Mouse (Mus musculus) liver, embryonic 14.5 days (tissue): ENCODE measurements around the gene Lrrc43. TPM values are rescaled to one million over a fixed set of nuclear protein-coding genes. Genes with fewer than 3 reads are reported as not detected.
"Not testable (repeated sequence)": the region's sequence is repeated elsewhere in the genome, so short reads cannot be mapped to it uniquely, and the experiment has no call there.

ENCODE experiments used
- ATAC-seq: fragments of 200-750 bp; cut with Nextera tagmentation; 2 replicates; pipeline ENCODE4 v1.8.0; 2017; ENCODE audit warnings: moderate number of reproducible peaks, mild to moderate bottlenecking, moderate library complexity; ENCODE audit not compliant: insufficient read depth
- DNase-seq, 3 experiments: peaks; one replicate each; pipeline ENCODE4 v3.0.0-alpha.2; 2012 to 2013; ENCODE audit warnings: low read depth in 3 of 3, low spot score in 3 of 3
- H3K27ac ChIP-seq: fragments of 300-500 bp; sonication (generic); 2 replicates; pipeline ENCODE4 v1.5.1; 2014; ENCODE audit warnings: moderate library complexity, mild to moderate bottlenecking, control low read depth, inconsistent platforms
- H3K27me3 ChIP-seq: fragments of 300-500 bp; sonication (generic); 2 replicates; pipeline ENCODE4 v1.6.1; 2014; ENCODE audit warnings: mild to moderate bottlenecking, low read length, moderate library complexity; ENCODE audit not compliant: control insufficient read depth, insufficient read depth
- H3K36me3 ChIP-seq: fragments of 300-500 bp; sonication (generic); replicated peaks from 2 replicates; pipeline ENCODE4 v1.6.1; 2014; ENCODE audit warnings: low read depth; ENCODE audit not compliant: control insufficient read depth, insufficient read depth
- H3K4me1 ChIP-seq, 2 experiments: fragments of 200-500 bp in 1 of 2; fragments of 300-500 bp in 1 of 2; sonication (generic) in 1 of 2; replicated peaks; 2 replicates each; pipeline ENCODE4 v1.6.1; 2012 to 2014; ENCODE audit warnings: antibody characterized with exemption in 1 of 2, inconsistent platforms in 1 of 2, low read length in 1 of 2; ENCODE audit not compliant: control insufficient read depth in 2 of 2, insufficient read depth in 2 of 2
- H3K4me2 ChIP-seq: fragments of 300-500 bp; sonication (generic); 2 replicates; pipeline ENCODE4 v1.6.1; 2014; ENCODE audit warnings: low read depth, mild to moderate bottlenecking, control low read depth, moderate library complexity
- H3K4me3 ChIP-seq, 2 experiments: fragments of 200-500 bp in 1 of 2; fragments of 300-500 bp in 1 of 2; sonication (generic) in 1 of 2; 2 replicates each; pipeline ENCODE4 v1.5.1; 2012 to 2014; ENCODE audit warnings: low read depth in 2 of 2, low read length in 2 of 2, mild to moderate bottlenecking in 2 of 2, control low read depth in 1 of 2, inconsistent platforms in 1 of 2, moderate library complexity in 1 of 2; ENCODE audit not compliant: insufficient read depth in 1 of 2
- H3K9ac ChIP-seq: fragments of 300-500 bp; sonication (generic); replicated peaks from 2 replicates; pipeline ENCODE4 v1.6.1; 2014; ENCODE audit warnings: mild to moderate bottlenecking, control low read depth, moderate library complexity
- H3K9me3 ChIP-seq: fragments of 300-500 bp; sonication (generic); 2 replicates; pipeline ENCODE4 v1.6.1; 2016; ENCODE audit warnings: low read length, mixed read lengths; ENCODE audit not compliant: control insufficient read depth
- CTCF ChIP-seq: IDR thresholded peaks from 2 replicates; pipeline ENCODE4 v1.5.1; 2016; ENCODE audit warnings: antibody characterized with exemption, low read depth, control low read depth
- EP300 ChIP-seq: IDR thresholded peaks from 2 replicates; pipeline ENCODE4 v1.6.1; 2016; ENCODE audit warnings: antibody characterized with exemption, low read depth
- WGBS: fragments of 180-500 bp; shearing (Covaris S2); extraction: QIAGEN DNeasy Blood & Tissue Kit; methylation state at CpG from one replicate; pipeline ENCODE4 v1.1.7; 2014; ENCODE audit not compliant: insufficient replicate concordance; 5-methylcytosine and 5-hydroxymethylcytosine counted together
- polyA plus RNA-seq, 2 experiments: library from polyadenylated mRNA; depleted of rRNA in 1 of 2; stranded (reverse) in 1 of 2; unstranded in 1 of 2; fragments of >200 nt; fragmentation: Nextera tagmentation in 1 of 2; extraction: Ambion mirVana in 1 of 2; gene quantifications; 2 replicates each; pipeline versions ENCODE4 v1.2.1 to v1.2.3; 2012 to 2014

Lrrc43 gene
- polyA plus RNA-seq, 2 experiments, result not detected

DNA sequence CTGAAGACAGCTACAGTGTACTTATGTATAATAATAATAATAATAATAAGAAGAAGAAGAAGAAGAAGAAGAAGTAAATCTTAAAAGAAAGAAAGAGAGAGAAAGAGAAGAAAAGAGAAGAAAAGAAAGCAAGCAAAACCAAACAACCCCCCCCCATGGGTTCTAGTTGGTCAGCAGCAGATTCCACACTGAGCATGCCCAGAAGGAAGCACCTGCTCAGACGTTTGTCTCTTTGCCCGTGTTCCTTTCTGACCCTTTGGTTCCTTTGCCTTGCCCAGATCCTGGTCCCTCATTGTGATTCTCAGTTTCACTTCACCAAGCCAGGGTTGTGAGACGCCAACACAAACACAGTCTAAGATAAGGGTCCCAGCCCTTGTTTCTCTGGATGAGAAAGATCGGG is 12.9 kb downstream of the Lrrc43 start:
- WGBS, result 43% methylated on average over 4 of the region's 4 CpGs
- no peak overlapping the region for H3K4me2 ChIP-seq
- no peaks in the 10 kb centered on the region for H3K9me3 ChIP-seq
- no peak overlapping the region for H3K27ac ChIP-seq
- ATAC-seq (no peak), DNase-seq (no peak)
- peaks cover 6% of the 10 kb centered on the region for H3K27me3 ChIP-seq
- H3K36me3 ChIP-seq, result no peaks in the 10 kb centered on the region
- no peak overlapping the region for H3K4me3 ChIP-seq
- peaks cover 0 to 2% of the 10 kb centered on the region in 2 experiments; a peak in 2 of 4 replicates for H3K4me1 ChIP-seq
- TF ChIP-seq EP300, result no peak
- TF ChIP-seq CTCF, result no peak
- no peak overlapping the region for H3K9ac ChIP-seq

DNA sequence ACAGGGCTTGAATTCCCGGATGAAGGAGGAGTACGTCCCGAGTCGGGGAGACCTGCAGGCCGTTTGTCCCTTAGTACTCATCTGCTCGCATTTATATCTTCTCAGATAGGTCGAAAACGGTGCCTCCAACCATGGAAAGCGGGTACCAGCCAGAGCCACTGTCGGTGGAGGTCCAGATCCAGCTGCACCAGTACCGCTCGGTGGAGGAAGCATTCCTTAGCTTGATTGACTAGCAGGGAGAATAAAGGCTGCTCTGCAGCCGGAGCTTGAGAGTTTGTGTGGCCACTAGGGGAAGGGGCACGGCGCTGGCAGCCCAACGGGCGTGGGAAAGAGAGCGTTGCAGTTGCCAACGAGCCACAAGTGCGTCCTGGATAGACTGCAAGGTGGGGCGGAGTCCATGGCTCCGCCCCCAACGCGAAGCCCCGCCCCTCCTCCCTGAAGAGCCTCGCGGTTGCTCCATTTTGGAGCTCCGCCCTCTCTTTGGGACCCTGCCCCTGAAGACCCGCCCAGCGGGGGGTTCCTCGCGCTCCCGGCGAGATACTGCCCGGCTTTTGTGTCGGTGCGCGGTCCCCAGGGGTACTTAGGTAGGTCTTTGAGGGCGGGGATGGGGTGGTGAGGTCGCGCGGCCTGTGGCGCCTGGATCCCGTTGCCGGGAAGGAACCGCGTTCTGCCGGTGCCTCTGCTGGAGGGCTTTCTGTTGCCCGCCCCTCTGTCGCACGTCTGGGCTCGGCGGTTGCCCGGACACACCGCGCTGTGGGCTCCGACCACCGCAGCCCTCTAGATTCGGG is 19.0 kb downstream of the Lrrc43 start:
- H3K36me3 ChIP-seq, result no peaks in the 10 kb centered on the region
- H3K4me1 ChIP-seq, result peaks cover 2 to 12% of the 10 kb centered on the region in 2 experiments; a peak in 3 of 4 replicates
- peak overlapping the region; percentile 9; the same call in 1 of the 2 replicates for H3K9ac ChIP-seq
- DNase-seq (peak; percentile 47 to 64 (median 56)), ATAC-seq (peak; percentile 81)
- no peaks in the 10 kb centered on the region for H3K9me3 ChIP-seq
- H3K27ac ChIP-seq, result no peak overlapping the region
- H3K27me3 ChIP-seq, result peaks cover 28% of the 10 kb centered on the region
- peak overlapping the region; percentile 83 for H3K4me2 ChIP-seq
- WGBS, result 2% methylated on average over 58 of the region's 59 CpGs
- TF ChIP-seq EP300 (no peak), CTCF (peak; percentile 14; the same call in 1 of the 2 replicates)
- peak overlapping the region; percentile 41 to 56 for H3K4me3 ChIP-seq

DNA sequence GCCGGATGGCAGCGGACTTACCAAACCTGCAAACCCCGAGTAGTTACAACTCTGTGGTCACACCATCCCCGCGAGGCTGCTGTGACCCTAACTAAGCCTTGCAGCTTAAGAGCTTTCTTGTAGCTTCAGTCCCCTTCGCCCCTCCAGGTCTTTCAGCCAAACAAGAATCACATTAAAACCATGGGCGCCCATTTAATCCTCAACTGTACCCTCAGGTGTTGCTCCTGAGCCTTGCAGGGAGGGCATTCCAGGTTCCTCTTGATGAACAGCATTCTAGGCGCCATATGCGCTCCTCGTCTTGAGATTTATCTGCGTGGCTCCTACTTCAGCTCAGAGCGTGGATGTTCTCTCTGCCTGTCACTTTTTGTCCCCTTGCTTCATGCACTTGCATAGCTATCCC is 19.8 kb downstream of the Lrrc43 start:
- Histone ChIP-seq H3K4me3 (peak overlapping the region; percentile 41 to 56; a peak in 2 of 4 replicates), H3K4me1 (peaks cover 2 to 12% of the 10 kb centered on the region in 2 experiments; a peak in 3 of 4 replicates), H3K36me3 (no peaks in the 10 kb centered on the region), H3K9ac (no peak overlapping the region), H3K4me2 (peak overlapping the region; percentile 83), H3K27me3 (peaks cover 28% of the 10 kb centered on the region), H3K27ac (no peak overlapping the region), H3K9me3 (no peaks in the 10 kb centered on the region)
- 9% methylated on average over 12 of the region's 12 CpGs for WGBS
- TF ChIP-seq CTCF, result no peak
- TF ChIP-seq EP300, result no peak
- DNase-seq (no peak), ATAC-seq (no peak)

DNA sequence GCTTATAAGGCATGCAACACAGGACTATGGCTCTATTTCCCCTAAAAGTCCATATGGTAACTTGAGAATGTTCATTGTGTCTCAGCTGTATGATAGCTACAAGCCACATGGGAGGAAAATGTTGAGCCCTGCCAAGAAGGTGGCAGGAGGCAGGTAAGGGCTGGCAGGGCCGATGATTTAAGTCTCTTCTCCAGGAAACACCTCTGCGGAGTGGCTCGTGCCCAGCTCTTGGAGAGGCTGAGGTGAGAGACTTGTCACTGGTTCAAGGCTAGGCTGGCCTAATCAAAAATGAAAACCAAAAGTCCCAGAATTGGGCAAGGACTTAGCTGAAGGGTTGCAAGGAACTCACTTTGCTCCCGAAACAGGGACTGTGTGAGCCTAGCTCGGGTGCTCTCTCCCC is 21.1 kb downstream of the Lrrc43 start, which contains the start of gene B3gnt4:
B3gnt4 (plus strand) TSS at position 301 of the 400 bp plus-strand sequence.
- no peak for TF ChIP-seq EP300
- no peak for TF ChIP-seq CTCF
- H3K27me3 ChIP-seq, result peaks cover 27% of the 10 kb centered on the region

DNA sequence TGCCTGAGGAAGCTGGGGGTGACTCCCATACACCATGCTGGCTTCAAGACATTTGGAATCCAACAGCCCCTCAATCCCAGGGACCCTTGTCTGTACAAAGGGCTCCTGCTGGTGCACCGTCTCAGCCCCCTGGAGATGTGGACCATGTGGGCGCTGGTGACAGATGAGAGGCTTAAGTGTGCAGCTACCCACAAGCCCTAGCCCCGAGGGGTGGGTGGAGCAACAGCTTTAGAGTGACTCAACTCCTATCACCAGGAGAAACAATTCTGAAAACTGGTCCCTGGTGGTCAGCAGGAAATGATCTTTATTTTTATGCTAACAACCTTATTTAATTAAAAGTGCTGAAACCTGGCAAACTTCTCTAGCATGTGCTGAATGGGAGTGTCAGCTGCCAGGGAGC is 22.3 kb downstream of the Lrrc43 start:
- peaks cover 2 to 12% of the 10 kb centered on the region in 2 experiments; a peak in 3 of 4 replicates for H3K4me1 ChIP-seq
- not testable (repeated sequence) for H3K4me2 ChIP-seq, DNase-seq, H3K27ac ChIP-seq, H3K9ac ChIP-seq, H3K36me3 ChIP-seq, ATAC-seq, H3K9me3 ChIP-seq, H3K4me3 ChIP-seq
- 57% methylated on average over 3 of the region's 3 CpGs for WGBS
- peaks cover 24% of the 10 kb centered on the region for H3K27me3 ChIP-seq

More for the DNA sequence above, 21.1 kb downstream of the Lrrc43 start, which contains the start of gene B3gnt4:
- Histone ChIP-seq H3K9ac (no peak within 1 kb of the TSS), H3K27ac (no peak within 1 kb of the TSS), H3K4me1 (peaks cover 2 to 12% of the 10 kb centered on the region in 2 experiments; a peak in 3 of 4 replicates), H3K4me2 (no peak within 1 kb of the TSS), H3K36me3 (no peaks in the 10 kb centered on the region), H3K4me3 (no peak within 1 kb of the TSS), H3K9me3 (no peaks in the 10 kb centered on the region)
- no peak for DNase-seq
- no peak for ATAC-seq
- WGBS, result 84% methylated on average over 5 of the region's 5 CpGs
